Mouse (Mus musculus) heart, postnatal 4 days (tissue): ENCODE measurements around the gene Asf1b. TPM values are rescaled to one million over a fixed set of nuclear protein-coding genes. Genes with fewer than 3 reads are reported as not detected.

ENCODE experiments used
- DNase-seq: peaks from one replicate; pipeline ENCODE4 v3.0.0; 2021
- total RNA-seq, 2 experiments: library from RNA; stranded (reverse); gene quantifications; 2 replicates each; pipeline ENCODE4 v1.2.3; 2021

Asf1b gene
- 10 to 100 TPM; 25.8 to 26.1 TPM for total RNA-seq

GRCm38 (mm10) chr8:83955106-83955957 lies at the start of gene Asf1b, which contains the start of gene Gm10644:
Gene Asf1b, plus strand, starts transcription at chr8:83955507.
Gene Gm10644, minus strand, starts transcription at chr8:83955205.
- peak; percentile 98 for DNase-seq

GRCm38 (mm10) chr8:83908583-83908982 lies 46.7 kb upstream of the Asf1b start:
- DNase-seq = no peak

- no peak for DNase-seq
These were observed 46.0 kb upstream of the Asf1b start for GRCm38 (mm10) chr8:83909311-83909710.

DNA sequence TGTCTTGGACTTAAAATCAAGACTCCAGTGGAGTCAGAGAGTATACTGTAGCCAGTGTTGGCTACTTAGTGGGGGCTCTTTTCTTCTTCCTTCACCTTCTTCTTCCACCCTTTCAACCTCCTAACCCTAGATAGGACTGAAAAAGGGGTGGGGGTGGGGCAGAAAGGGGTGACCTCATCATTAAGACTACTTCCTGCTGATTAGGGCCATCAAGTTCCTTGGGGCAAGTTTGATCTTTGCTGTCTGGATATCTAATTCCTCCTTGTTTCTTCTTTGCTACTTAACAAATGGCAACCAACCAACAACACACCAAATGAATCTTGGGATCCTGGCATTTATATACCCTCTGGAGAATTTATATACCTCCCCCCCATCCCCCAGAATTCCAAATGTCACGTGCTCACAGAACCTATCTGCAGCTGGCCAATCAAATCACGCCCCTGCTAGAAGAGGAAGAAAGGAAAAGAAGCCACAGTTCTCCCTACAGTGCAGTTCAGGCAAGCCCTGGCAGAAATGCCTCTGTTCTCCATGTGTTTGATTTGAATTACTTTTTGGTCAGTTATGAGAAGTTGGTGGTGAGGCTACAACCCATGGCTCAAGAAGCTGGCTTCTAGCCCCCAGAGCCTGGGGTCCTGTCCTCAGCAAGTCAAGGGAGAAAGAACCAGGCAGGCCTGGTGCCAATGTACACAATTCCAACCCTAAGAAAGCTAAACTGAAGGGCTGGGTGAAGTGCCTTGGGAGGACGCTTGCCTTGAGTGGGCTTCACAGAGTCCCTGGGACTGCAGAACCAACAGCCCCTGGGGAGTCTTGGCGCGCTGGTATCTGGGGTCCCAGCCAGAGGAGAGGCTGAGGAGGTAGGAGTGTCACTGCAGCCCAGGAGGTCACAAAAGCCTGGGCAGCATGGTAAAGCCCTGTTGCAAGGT lies 43.2 kb upstream of the Asf1b start:
- DNase-seq = no peak

GRCm38 (mm10) chr8:83914232-83914631 lies 41.1 kb upstream of the Asf1b start:
- no peak for DNase-seq

DNA sequence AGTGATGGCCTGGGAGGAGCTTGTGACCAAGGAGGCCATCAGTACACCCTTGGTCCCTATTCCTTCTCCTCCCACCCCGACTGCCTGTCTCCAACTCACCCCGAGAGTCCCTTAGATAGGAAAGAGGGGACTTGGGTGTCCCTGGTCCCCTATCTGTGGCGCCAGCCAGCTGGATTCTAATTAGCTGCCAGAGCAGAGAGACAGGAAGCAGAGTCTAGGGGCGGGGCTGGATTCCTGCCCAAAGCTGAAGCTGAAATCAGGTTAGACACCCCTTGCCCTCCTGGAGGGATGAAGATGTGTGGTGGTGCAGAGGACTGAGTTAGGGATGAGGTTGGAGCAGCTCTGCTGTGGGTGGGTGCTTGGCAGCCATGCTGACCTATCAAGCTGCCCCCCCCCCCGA lies 40.4 kb upstream of the Asf1b start:
- DNase-seq = peak; percentile 35

DNA sequence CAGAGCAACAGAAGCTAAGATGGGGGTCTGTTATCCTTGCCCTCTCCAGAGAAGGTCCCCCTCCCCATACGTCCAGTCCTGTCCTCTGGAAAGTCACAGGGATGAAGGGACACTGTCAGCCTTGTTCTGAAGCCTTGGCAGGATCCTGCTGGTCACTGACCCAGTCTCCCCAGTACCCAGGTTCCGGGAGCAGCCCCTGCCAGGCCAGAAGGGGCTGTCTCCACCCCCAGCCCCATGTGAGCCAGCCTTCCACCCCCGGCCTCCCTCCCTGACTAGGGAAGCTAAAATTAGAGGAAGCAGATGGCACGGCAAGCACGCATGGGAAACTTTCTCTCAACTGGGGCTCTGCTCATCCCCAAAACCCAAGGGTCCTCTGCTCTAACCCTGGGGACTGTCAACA lies 39.3 kb upstream of the Asf1b start:
- no peak for DNase-seq

GRCm38 (mm10) chr8:83917566-83917965 lies 37.7 kb upstream of the Asf1b start:
- DNase-seq = no peak

DNA sequence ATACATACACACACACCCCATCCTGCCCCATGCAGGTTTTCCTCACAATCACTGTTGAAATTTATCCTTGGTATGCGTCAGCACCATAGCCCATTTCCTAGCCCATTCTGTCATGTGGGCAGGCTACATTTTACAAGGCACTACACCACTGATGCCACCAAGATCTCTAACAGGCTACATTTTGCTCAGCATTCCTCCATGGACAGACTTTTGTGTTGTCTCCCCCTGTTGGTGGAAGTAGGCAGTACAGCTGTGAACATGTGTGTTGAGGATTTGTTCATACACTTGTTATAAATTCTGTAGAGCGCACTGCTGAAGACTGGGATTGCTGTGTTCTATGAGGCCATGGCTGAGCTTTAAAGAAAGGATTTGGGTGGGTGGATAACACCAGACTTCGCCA lies 33.7 kb upstream of the Asf1b start:
- peak; percentile 89 for DNase-seq

DNA sequence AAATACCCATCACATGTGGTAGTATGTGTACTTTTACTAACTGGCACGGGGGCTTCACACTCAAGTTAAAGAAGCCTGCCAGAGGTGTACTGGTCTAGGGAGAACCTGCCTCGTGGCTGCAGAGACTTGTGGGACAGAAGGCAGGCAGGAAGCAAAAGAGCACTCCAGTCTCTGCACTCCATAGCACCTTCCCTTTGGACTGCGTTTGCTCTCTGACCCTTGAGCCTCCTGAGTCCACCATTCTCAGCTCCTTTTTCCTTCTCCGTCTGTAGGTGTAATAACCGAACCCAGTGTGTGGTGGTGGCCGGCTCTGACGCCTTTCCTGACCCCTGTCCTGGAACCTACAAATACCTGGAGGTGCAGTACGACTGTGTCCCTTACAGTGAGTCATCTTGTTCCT lies 32.6 kb upstream of the Asf1b start:
- DNase-seq = no peak

- DNase-seq = no peak
These were observed 30.7 kb upstream of the Asf1b start for GRCm38 (mm10) chr8:83924585-83924984.

- no peak for DNase-seq
These were observed 29.0 kb upstream of the Asf1b start for GRCm38 (mm10) chr8:83926266-83926665.

DNA sequence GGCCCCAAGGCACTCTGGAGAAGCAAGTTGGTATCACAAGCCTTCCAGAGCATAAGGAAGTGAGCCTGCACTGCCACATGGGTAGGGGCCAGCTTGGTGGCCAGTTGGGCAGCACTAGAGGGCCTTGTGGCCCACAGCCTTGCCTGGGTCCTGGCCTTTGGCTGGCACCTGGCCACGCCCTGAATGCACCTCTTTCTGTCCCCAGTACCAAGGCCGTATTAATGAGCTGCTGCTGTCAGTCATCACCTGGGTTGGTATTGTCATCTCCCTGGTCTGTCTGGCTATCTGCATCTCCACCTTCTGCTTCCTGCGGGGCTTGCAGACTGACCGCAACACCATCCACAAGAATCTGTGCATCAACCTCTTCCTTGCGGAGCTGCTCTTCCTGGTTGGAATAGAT lies 21.1 kb upstream of the Asf1b start:
- DNase-seq = no peak

- DNase-seq = no peak
These were observed 20.3 kb upstream of the Asf1b start for GRCm38 (mm10) chr8:83934994-83935393.

DNA sequence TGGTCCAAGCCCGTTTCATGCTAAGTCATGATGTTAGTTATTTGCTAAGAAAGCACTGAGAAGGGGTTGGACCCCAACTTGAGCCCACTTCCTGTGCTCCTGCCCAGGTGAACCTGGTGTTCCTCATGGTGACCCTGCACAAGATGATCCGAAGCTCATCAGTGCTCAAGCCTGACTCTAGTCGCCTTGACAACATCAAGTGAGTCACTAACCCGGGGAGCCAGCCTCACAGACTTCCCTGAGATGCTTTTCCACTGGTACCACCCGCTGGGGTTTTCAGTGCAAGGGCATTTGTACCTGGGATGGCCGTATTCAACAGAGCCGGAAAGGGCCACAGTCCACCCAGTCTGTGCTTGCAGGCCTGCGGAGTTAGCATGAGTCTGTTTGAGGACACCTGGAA lies 19.9 kb upstream of the Asf1b start:
- DNase-seq = no peak

GRCm38 (mm10) chr8:83937645-83938044 lies 17.7 kb upstream of the Asf1b start:
- DNase-seq = peak; percentile 2

GRCm38 (mm10) chr8:83938330-83938729 lies 17.0 kb upstream of the Asf1b start:
- DNase-seq = peak; percentile 8

GRCm38 (mm10) chr8:83941066-83941677 lies 14.1 kb upstream of the Asf1b start:
- no peak for DNase-seq

- no peak for DNase-seq
These were observed 12.9 kb upstream of the Asf1b start for GRCm38 (mm10) chr8:83942446-83942845.

- no peak for DNase-seq
These were observed 9.8 kb upstream of the Asf1b start for GRCm38 (mm10) chr8:83945540-83945939.

- no peak for DNase-seq
These were observed 580 bp upstream of the Asf1b start for GRCm38 (mm10) chr8:83954749-83955105.

DNA sequence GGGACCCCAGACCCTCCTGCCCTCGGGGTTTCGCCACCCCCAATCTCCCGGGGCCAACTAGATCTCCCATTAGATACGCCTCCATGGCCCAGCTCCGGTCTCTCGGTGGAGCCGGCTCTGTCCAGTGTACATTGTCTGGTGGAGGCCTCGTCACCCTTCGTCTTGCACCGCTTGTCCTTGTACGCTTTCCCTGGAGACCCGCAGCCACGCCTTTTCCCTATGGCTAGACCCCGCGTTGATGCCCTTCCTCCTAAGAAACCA lies 581 bp downstream of the Asf1b start:
- no peak for DNase-seq

DNA sequence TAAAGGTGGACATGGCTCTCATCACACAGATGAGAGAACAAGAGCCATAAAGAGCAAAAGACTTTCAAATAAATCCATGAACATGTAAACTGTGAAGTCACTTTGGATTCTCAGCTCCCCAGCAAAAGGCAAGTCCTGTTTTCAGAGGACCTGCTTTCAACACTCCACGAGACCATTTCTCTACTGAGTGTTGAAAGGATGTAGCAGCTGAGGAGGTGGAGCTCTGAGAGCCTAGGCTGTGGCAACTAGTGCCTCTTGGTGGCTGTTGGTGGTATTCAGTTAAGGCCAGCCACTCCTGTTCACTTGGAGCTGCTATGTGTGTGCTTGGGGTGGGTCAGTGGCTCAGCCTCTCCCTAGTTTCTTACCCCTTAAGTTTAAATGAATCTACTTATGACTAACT lies 1.5 kb downstream of the Asf1b start:
- no peak for DNase-seq
